Mouse (Mus musculus): ENCODE measurements around the gene Rrp8.
"Not testable (repeated sequence)": the region's sequence is repeated elsewhere in the genome, so short reads cannot be mapped to it uniquely, and the experiment has no call there.

The Rrp8 gene

DNA sequence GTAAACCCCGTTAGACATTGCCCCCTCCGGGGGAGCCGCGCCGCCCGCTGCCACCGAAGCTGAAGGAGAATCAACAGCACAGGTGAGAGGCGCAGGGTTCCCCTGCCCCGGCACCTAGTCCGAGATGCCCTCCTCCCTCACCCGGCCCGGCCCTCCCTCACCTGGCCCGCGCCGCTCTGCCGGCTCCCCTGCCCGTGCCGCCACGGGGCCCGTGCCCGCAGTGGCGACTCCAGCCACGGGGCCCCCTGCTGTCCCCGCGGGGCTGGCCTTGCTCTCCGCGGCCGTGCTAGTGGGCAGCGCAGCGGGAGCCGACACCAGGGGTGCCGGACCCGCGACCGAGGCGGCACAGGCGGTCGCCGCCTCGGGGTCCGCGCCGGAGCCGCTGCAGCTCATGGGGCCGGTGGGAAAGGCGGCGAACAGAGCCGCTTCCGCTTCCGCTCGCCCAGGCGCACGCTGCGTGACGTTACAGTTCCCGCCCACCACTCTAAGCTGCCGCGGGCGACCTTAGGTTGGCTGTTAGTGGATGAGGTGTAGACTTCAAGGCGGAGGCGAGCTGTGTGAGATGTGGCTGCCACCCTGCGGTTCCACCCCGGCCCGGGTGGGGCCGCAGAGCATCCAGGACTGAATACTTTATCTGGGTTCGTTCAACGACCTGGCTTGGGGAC, 6.9 kb upstream of the Rrp8 start, which contains the start of gene Taf10:
Gene Taf10, minus strand, starts transcription at position 436 of the 665 bp plus-strand sequence.
- peak; percentile 91 to 92 for DNase-seq

DNA sequence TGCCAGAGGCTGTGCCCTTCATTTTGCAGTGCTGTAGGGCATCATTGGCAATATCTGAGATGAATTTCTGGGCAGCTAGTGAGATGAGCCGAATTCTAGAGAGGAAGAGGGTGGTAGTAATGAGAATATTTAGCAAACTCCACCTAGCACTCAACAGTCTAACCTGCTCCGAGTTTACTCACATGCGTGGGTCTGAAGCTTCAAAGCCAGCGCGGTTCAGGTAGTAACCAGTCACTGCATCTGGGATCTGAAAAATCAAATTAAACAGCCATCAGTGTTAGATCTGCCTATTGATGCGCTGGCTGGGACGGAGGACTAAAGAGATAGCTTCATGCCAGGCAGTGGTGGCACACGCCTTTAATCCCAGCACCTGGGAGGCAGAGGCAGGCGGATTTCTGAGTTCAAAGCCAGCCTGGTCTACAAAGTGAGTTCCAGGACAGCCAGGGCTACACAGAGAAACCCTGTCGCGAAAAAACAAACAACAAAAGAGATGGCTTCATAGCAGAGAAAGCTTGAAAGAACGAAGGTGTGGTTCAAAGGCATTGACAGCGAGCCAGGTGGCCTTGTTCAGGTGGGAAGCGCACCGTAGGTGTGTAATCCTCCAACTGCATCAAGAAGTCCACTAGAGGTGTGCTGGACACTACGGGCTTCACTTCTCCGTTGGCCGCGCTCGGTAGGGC, 6.2 kb upstream of the Rrp8 start:
- not testable (repeated sequence) for DNase-seq

GRCm38 (mm10) chr7:105742539-105743215, 5.5 kb upstream of the Rrp8 start:
- not testable (repeated sequence) for DNase-seq

- no peak for DNase-seq
Observed at GRCm38 (mm10) chr7:105741978-105742377, 4.8 kb upstream of the Rrp8 start.

GRCm38 (mm10) chr7:105740851-105741250, 3.7 kb upstream of the Rrp8 start:
- no peak for DNase-seq

- DNase-seq, result no peak
Observed at GRCm38 (mm10) chr7:105740089-105740795, 3.1 kb upstream of the Rrp8 start.

- no peak for DNase-seq
Observed at GRCm38 (mm10) chr7:105738948-105739347, 1.8 kb upstream of the Rrp8 start.

DNA sequence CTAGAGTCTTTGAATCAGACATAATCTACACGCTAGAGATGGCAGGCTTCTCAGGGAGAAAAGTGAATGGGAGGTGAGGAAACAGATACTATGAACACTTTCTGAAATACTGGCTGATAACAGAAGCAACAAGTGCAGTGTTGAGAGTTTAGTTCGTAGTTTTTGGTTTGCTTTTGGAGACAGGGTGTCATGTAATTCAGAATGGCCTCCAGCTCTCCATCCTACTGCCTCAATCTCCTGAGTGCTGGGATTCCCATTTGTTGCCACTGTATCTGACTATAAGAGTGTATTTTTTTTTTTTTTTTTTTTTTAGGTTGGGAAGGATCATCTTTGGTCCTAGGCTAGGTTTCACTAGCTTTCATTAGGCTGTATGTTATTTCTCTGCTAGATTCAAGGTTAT, 1.1 kb upstream of the Rrp8 start:
- no peak for DNase-seq

GRCm38 (mm10) chr7:105737648-105738047, 463 bp upstream of the Rrp8 start:
- DNase-seq, result no peak

DNA sequence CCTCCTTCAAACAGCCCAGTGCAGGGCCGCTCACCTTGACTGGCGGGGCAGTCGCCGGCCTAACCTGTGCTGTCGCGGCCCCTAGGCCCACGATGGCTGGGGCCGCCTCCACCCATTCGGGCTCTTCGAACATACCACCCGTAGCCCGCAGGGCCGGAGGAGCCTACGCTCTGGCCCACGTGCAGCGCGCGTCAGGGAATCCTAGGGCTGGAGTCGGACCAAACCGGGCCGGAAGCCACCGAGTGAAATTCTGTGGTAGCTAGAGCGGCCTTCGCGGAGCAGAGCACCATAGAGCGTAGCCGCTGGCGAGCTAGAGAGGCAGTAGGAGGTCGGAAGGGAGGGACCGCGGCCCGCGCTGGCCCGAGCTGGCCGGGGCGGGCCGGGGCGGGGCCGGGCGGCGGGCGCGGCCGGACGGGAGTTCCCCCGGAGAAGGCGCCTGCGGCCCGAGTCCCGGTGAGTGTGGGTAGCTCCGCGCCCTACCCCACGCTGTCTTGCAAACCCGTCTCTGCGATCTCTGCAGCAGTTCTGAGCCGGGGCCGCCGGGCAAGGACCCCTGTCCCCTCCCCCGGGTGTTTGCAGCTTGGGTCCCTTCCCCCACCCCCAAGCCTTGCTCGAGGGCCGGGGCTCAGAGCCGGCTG, 802 bp downstream of the Rrp8 start, which contains the start of gene Ilk:
Gene Ilk, plus strand, starts transcription at position 329 of the 638 bp plus-strand sequence.
- DNase-seq, result peak; percentile 93

DNA sequence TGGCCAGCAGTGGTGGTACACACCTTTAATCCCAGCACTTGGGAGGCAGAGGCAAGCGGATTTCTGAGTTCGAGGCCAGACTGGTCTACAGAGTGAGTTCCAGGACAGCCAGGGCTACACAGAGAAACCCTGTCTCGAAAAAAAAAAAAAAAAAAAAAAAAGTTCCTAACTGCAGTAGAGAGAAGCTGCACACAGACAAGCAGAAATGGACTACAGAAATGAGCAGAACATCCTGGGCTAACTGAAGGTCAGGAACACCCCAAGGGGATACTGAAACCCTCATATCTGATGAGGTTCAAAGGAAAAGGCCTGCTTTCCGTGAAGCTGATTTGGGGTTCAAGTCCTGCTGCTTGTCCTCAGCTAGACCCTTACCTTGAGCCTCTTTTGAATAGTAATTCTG, 1.7 kb downstream of the Rrp8 start:
- DNase-seq, result not testable (repeated sequence)

GRCm38 (mm10) chr7:105734826-105735225, 2.4 kb downstream of the Rrp8 start:
- no peak for DNase-seq

DNA sequence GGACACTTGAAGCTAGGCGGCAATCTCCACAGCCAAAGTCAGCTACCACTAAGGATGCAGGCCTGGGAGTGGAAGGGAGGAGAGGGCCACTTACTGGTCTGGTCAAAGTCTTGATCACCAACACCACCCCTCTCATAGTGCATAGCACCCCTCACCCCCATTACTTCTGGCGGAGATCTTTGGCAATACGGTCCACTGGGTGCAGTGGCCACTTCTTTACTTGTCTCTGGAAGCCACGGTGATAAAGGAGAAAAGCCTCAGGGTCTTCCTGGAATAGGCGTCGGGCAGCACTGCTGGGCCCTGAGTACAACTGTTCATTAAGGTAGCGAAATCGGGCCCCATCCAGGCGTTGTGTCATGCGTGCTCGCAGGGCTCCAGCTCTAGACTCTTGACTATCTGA, 3.3 kb downstream of the Rrp8 start:
- DNase-seq, result no peak

- no peak for DNase-seq
Observed at GRCm38 (mm10) chr7:105728701-105729428, 8.3 kb downstream of the Rrp8 start.

GRCm38 (mm10) chr7:105726980-105727325, 10.2 kb downstream of the Rrp8 start:
- no peak for DNase-seq

DNA sequence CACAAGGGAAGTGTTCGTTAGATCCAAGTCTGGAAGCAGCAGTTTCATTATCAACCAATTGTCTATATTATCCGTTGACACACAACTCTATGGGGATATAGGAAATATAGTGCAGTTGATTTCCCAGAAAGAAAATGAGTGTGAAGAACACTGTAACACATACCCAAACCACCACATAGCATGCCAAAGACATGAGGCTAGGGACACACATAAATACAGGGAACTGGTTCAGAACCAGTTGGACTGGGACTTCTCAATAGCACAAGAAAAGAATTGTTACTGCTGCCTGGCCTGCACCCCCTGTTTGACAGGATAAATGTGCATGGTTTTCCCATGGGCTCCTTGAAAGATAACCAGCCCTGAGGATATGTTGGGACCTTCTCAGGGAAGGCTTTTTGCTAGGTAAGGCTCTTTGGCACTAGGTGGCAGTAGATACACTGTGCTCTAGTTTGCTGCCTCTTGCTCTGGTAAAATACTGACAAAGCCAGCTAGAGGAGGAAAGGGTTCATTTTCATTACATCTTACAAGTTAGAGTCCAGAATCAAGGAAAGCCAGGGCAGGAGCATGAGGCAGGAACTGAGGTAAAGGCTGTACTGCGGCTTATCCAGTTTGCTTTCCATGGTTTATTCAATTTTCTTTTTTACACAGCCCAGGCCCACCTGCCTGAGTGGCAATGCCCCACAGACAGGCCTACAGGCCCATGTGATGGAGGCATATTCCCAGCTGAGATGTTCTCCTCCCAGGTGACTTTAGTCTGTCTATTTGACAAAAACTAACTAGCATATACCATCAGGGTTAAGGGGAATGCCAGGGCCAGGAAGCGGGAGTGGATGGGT, 10.8 kb downstream of the Rrp8 start:
- peak; percentile 64 to 70 for DNase-seq

DNA sequence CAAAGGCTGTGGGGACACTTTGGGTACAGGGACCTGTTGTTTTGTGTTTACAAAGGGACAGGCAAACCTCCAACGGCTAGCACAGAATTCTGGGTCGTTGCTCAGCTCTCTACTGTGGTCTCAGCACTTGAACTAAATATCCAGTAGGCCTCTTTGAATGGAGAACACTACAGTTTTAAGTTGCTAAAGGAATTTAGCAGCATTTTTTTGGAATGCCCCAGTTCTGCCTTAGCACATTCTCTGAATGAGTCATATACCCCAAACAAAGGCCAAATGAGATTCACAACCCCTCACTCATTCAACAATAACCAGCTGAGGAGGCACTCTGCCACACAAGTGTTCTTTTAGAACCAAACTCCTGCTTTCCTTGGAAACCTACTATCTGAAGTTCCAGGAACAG, 15.3 kb downstream of the Rrp8 start:
- no peak for DNase-seq

GRCm38 (mm10) chr7:105715366-105715765, 21.8 kb downstream of the Rrp8 start:
- DNase-seq, result no peak

DNA sequence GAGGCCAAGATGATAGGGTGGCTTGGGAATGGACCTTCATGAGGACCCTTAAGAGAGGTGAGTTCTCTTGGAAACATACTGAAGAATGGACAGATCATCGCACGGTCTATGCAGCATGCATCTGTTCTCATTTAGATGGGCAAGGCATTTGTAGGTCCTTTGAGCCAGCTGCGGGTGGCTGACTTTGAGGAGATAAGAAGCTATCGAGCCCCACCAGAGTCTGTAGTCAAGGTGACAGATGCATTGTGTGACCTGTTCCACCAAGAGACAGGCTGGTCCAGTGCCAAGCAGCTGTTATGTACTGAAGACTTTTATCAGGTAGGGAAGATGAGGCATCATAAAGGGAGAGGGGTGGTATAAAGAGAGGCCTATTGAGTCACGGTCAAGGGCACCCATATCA, 28.5 kb downstream of the Rrp8 start:
- no peak for DNase-seq

DNA sequence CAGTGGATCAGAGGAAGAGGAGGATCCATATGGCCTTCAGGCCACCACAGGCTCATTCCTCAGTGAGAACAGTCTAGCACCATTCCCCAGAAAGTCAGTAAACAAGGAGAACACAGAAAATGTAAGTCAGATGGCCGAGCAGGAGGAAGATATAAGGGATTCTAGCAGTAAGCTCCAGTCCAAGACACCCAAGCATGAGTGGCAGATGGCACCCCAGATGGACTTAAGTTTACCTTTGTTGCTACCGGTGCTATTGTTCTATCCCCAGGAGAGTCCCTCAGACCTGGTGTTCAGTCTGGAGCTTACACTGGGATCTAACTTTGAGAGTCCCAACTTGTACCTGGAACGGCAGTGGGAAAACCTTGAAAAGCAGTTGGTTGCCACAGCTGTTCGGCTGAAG, 33.4 kb downstream of the Rrp8 start:
- no peak for DNase-seq

- no peak for DNase-seq
Observed at GRCm38 (mm10) chr7:105703184-105703583, 34.0 kb downstream of the Rrp8 start.

Data from cerebellum, postnatal 14 days (tissue).